Mouse (Mus musculus) cortical plate, adult 2 months (tissue): ENCODE results near the gene Spa17. TPM values are rescaled to one million over a fixed set of nuclear protein-coding genes. Genes with fewer than 3 reads are reported as not detected.

Source experiments
- H3K27ac ChIP-seq: fragments of 200-500 bp; 2 replicates; pipeline ENCODE4 v1.5.1; 2012; ENCODE audit warnings: low read length, control low read depth, inconsistent platforms; ENCODE audit not compliant: insufficient read depth
- H3K4me1 ChIP-seq: fragments of 200-500 bp; 2 replicates; pipeline ENCODE4 v1.6.1; 2011; ENCODE audit warnings: low read length; ENCODE audit not compliant: control insufficient read depth, insufficient read depth
- H3K4me3 ChIP-seq: fragments of 200-500 bp; 2 replicates; pipeline ENCODE4 v1.5.1; 2011; ENCODE audit warnings: mild to moderate bottlenecking, low read length, control low read depth; ENCODE audit not compliant: insufficient read depth
- CTCF ChIP-seq: fragments of 200-500 bp; IDR thresholded peaks from 2 replicates; pipeline ENCODE4 v1.5.1; 2011; ENCODE audit warnings: mild to moderate bottlenecking, control low read depth, low read length; ENCODE audit not compliant: insufficient read depth; ENCODE audit errors: extremely low read depth
- POLR2A ChIP-seq: fragments of 200-500 bp; IDR thresholded peaks from 2 replicates; pipeline ENCODE4 v1.6.1; 2011; ENCODE audit warnings: mild to moderate bottlenecking, low read length, control low read depth; ENCODE audit not compliant: insufficient read depth; ENCODE audit errors: extremely low read depth
- polyA plus RNA-seq: library from polyadenylated mRNA; depleted of rRNA; stranded (reverse); fragments of >200 nt; gene quantifications from 2 replicates; pipeline ENCODE4 v1.2.3, GENCODE M21; 2012

Spa17 gene
- polyA plus RNA-seq, 1 experiment, result 5.0 TPM

GRCm38 (mm10) chr9:37636800-37637542 lies 23.4 kb upstream of the Spa17 start:
- H3K27ac ChIP-seq, result peak overlapping the region; percentile 28; the same call in 1 of the 2 replicates
- H3K4me1 ChIP-seq, result no peaks in the 10 kb centered on the region; the same call in 1 of the 2 replicates
- H3K4me3 ChIP-seq, result no peak overlapping the region
- no peak for TF ChIP-seq CTCF

GRCm38 (mm10) chr9:37636335-37636734 lies 22.8 kb upstream of the Spa17 start:
- no peaks in the 10 kb centered on the region; the same call in 1 of the 2 replicates for H3K4me1 ChIP-seq
- TF ChIP-seq CTCF (peak; percentile 75), POLR2A (no peak)
- H3K4me3 ChIP-seq, result no peak overlapping the region
- 0 out of 2 replicates have a peak overlapping the region, but pooled peaks have one; percentile 28 for H3K27ac ChIP-seq

DNA sequence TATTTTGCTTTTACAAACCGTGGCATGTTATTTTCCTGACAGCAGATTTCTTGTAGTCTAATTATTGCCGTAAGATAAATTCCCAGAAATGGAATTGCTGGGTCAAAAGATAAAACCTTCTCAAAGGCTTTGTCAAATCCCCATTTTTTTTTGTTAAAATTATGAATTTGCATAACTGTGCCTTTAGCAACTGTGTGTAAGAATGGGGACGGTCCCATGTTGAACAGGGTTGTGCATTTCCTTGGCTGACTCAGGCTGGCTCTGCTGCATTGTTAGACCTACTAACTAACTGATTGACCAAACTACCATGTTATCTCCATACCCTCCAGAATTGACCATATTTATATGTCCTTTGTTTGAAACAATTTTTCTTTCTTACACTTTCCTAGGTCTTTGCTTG lies 20.7 kb upstream of the Spa17 start:
- no peak overlapping the region for H3K27ac ChIP-seq
- H3K4me3 ChIP-seq, result no peak overlapping the region
- TF ChIP-seq POLR2A (no peak), CTCF (no peak)
- H3K4me1 ChIP-seq, result no peaks in the 10 kb centered on the region; the same call in 1 of the 2 replicates

DNA sequence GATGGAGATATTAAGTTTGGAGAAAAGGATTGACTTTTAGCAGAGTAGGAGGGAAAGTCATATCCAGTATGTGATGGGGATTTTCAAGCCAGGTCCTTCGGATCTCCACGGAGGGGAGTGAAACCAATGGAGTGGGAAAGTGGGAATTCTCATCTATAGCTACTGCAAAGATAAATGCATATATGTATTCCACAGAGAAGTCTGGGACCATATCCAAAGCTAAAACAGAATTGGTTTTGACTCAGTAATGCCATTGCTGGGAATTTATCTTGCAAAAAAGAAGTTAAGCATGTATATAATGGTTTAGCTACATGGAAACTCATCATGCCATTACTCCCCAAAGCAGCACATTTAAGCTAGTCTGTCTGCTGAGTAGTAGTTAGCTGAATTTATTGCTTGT lies 18.8 kb upstream of the Spa17 start:
- TF ChIP-seq POLR2A (no peak), CTCF (no peak)
- no peak overlapping the region for H3K4me3 ChIP-seq
- H3K4me1 ChIP-seq, result no peaks in the 10 kb centered on the region; the same call in 1 of the 2 replicates
- H3K27ac ChIP-seq, result peak overlapping the region; percentile 15; the same call in 1 of the 2 replicates

- Histone ChIP-seq H3K4me1 (peaks cover 6% of the 10 kb centered on the region), H3K4me3 (no peak overlapping the region), H3K27ac (no peak overlapping the region)
- TF ChIP-seq POLR2A (no peak), CTCF (no peak)
These were observed 16.4 kb upstream of the Spa17 start for GRCm38 (mm10) chr9:37629941-37630340.

- Histone ChIP-seq H3K4me1 (peaks cover 6% of the 10 kb centered on the region), H3K27ac (no peak overlapping the region), H3K4me3 (no peak overlapping the region)
- TF ChIP-seq POLR2A (no peak), CTCF (no peak)
These were observed 15.1 kb upstream of the Spa17 start for GRCm38 (mm10) chr9:37628581-37628980.

GRCm38 (mm10) chr9:37627263-37627662 lies 13.7 kb upstream of the Spa17 start:
- no peak overlapping the region for H3K27ac ChIP-seq
- no peak overlapping the region for H3K4me3 ChIP-seq
- no peak for TF ChIP-seq CTCF
- no peak for TF ChIP-seq POLR2A
- H3K4me1 ChIP-seq, result peaks cover 6% of the 10 kb centered on the region

DNA sequence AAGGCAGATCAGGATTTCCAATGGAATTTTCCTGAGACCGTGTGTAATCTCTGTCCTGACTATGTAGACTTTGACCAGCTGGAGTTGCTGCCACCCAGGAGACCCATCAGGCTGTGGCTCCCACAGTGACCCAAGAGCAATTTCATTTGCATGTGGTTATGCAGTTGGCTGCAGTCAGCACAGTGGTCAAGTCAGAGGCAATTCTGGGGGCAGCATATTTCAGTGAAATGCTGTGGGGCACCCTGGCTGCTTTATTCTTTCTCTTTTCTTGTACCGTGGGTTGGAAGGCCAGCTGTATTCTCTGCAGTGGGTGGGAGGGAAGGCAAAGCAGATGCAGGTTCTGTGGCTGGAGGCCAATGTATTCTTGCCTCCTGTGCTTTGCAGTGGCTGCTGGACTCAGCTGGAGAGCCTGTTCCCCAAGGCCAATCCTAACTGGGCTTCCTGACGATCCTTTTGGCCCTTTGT lies 12.6 kb upstream of the Spa17 start:
- no peak for TF ChIP-seq POLR2A
- Histone ChIP-seq H3K27ac (peak overlapping the region; percentile 56), H3K4me1 (peaks cover 7% of the 10 kb centered on the region), H3K4me3 (no peak overlapping the region)

DNA sequence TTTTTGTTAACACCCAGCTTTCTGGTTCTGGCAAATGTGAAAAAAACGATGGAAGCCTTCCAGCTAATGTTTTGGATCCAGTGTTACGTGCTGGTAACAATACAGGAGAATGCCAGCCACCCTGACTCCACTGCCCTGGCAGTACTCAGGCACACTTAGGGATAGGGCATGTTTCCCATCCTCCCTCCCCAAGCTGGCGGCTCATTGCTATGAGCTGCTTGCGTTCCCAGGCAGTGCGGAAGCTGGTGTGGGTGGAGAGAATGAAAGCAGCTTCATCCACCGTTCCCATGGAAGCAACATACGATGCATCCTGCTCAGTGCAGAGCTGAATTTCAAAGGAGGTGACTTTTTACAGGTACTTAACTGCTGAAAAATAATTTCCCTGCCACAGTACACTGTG lies 12.1 kb upstream of the Spa17 start:
- Histone ChIP-seq H3K4me3 (no peak overlapping the region), H3K27ac (peak overlapping the region; percentile 56)
- TF ChIP-seq CTCF (no peak), POLR2A (peak; percentile 53; the same call in 1 of the 2 replicates)

DNA sequence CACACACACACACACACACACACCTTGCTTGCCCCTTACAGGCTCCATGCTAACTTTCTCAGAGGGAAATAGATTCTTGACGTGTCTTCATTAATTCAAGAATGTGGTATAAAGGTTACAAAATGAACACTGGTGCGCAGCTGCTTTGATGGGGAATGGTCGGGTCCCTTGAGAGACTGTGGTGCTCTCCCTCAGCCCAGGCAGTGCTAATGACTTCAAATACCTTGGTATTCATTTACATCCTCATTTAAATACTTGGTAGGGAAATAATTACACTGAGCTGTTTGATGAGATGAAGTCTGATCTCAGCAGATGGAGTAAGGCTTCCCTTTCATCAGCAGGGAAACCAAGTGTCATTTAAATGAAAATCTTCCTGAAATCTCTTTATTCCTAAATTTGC lies 11.6 kb upstream of the Spa17 start:
- TF ChIP-seq POLR2A, result no peak
- TF ChIP-seq CTCF, result no peak
- H3K4me1 ChIP-seq, result peaks cover 8% of the 10 kb centered on the region
- H3K27ac ChIP-seq, result peak overlapping the region; percentile 11
- H3K4me3 ChIP-seq, result no peak overlapping the region

More for the DNA sequence above, 12.1 kb upstream of the Spa17 start:
- H3K4me1 ChIP-seq, result peaks cover 8% of the 10 kb centered on the region
